Mouse (Mus musculus) heart, adult 2 months (tissue): ENCODE measurements at regions not wholly inside any gene's neighbourhood (a gene's known extent, or its start where the extent isn't known, plus 50 kb on each side); places are given as distances from the start of the nearest gene placed in this dataset.

ENCODE experiments used
- CTCF ChIP-seq: fragments of 200-600 bp; IDR thresholded peaks from 2 replicates; pipeline ENCODE4 v1.8.1; 2022; ENCODE audit warnings: antibody characterized with exemption, mild to moderate bottlenecking, moderate library complexity
- POLR2A ChIP-seq: fragments of 200-500 bp; IDR thresholded peaks from 2 replicates; pipeline ENCODE4 v1.6.1; 2011; ENCODE audit warnings: mild to moderate bottlenecking, low read depth, low read length, control low read depth; ENCODE audit not compliant: insufficient read depth

- TF ChIP-seq CTCF, result no peak
- TF ChIP-seq POLR2A, result no peak
Observed at GRCm38 (mm10) chr15:38414318-38415090, 989.1 kb downstream of the 4930447A16Rik start.
